Mouse (Mus musculus): ENCODE data around the gene Prkaa2.

- no peak for TF ChIP-seq CTCF (IDR thresholded peaks at IDR 0.05; ENCODE audit: low read depth)
- no peak for TF ChIP-seq EP300 (IDR thresholded peaks at IDR 0.05; ENCODE audit: low read depth)
Observed at GRCm38 (mm10) chr4:105108641-105109198, 970 bp downstream of the Prkaa2 start.
